ENCODE assay signal across 21 mouse cellular contexts in genomic region chr16:12303420-12303819, GRCm38 (mm10).
DNase-seq lines count a peak whose midpoint lies in the region; ATAC-seq and TF ChIP-seq lines count a peak whose summit lies in the region.
"Had no signal": no experiment of that assay in that cellular context is flagged by ENCODE, and none has a peak within 500 bp of the region (broad histone marks: within the 10 kb centered on the region; RNA-seq: fewer than 3 reads in every experiment).

No protein-coding gene starts in this region.

- H3K79me2 ChIP-seq in MEL (ENCODE audit: control insufficient read depth, insufficient read depth, low read length, poor library complexity): no peaks in the 10 kb centered on the region

- H3K27ac ChIP-seq in liver, embryonic 13.5 days: no peak overlapping the region
- H3K27ac ChIP-seq in liver, embryonic 11.5 days (ENCODE audit: low read depth, low read length): no peak overlapping the region
- no peak overlapping the region for H3K27ac ChIP-seq in MEL (ENCODE audit: control insufficient read depth, low read depth, low read length)
- H3K27ac ChIP-seq: embryonic facial prominence, embryonic 10.5 days; embryonic facial prominence, embryonic 12.5 days; forebrain, embryonic 13.5 days; forebrain, embryonic 15.5 days had no signal

- no peaks in the 10 kb centered on the region for H3K9me3 ChIP-seq in liver, embryonic 13.5 days (replicated peaks)
- no peaks in the 10 kb centered on the region for H3K9me3 ChIP-seq in liver, embryonic 11.5 days (ENCODE audit: control insufficient read depth, low read length)
- no peaks in the 10 kb centered on the region for H3K9me3 ChIP-seq in MEL (replicated peaks; ENCODE audit: insufficient read depth, low read length)
- H3K9me3 ChIP-seq: embryonic facial prominence, embryonic 10.5 days; embryonic facial prominence, embryonic 12.5 days; forebrain, embryonic 13.5 days; forebrain, embryonic 15.5 days had no signal

- no peak for TF ChIP-seq CTCF in MEL (IDR thresholded peaks at IDR 0.05 in 2 of 3, conservative IDR thresholded peaks at IDR 0.05 in 1 of 3; ENCODE audit: control insufficient read depth in 1 of 3, insufficient read depth in 1 of 3, low read depth in 2 of 3, low read length in 3 of 3, poor library complexity in 1 of 3, severe bottlenecking in 1 of 3)

- no peak for DNase-seq in liver, embryonic 13.5 days
- no peak for DNase-seq in liver, embryonic 11.5 days (ENCODE audit: low spot score)
- peak; percentile 13 for DNase-seq in MEL (ENCODE audit: low read depth, low spot score)
- DNase-seq in left cerebral cortex, postnatal 25 days (ENCODE audit: low spot score in 2 of 2): no peak
- DNase-seq: adrenal gland, adult 8-10 months; adrenal gland, postnatal 14 days; adrenal gland, postnatal 36 days; cerebellum, adult 11-12 months; cerebellum, adult 2 months; cerebellum, adult 9-10 months; cerebellum, postnatal 10 days; cerebellum, postnatal 25 days; forebrain, postnatal 0 days had no signal

- no peak overlapping the region for H3K9ac ChIP-seq in liver, embryonic 13.5 days
- no peak overlapping the region for H3K9ac ChIP-seq in liver, embryonic 11.5 days (ENCODE audit: low read depth, low read length)
- no peak overlapping the region for H3K9ac ChIP-seq in MEL (ENCODE audit: control insufficient read depth, low read depth, low read length, poor library complexity, severe bottlenecking)
- H3K9ac ChIP-seq: embryonic facial prominence, embryonic 12.5 days; forebrain, embryonic 13.5 days; forebrain, embryonic 15.5 days; forebrain, postnatal 0 days had no signal

- ATAC-seq in liver, embryonic 13.5 days (ENCODE audit: low read depth): peak; percentile 48; the same call in 1 of the 2 replicates
- ATAC-seq in liver, embryonic 11.5 days (replicated peaks; ENCODE audit: low FRiP score): no peak
- ATAC-seq in megakaryocyte-erythroid progenitor cell, adult 5-6 weeks (replicated peaks; ENCODE audit: low FRiP score, low TSS enrichment, poor library complexity, severe bottlenecking): 0 out of 2 replicates have a peak, but pooled peaks have one; percentile 15
- ATAC-seq in frontal cortex, adult (ENCODE audit: low TSS enrichment): no peak
- ATAC-seq: activated CD4-positive, CD25-positive, alpha-beta regulatory T cell, adult 4 months; forebrain, embryonic 13.5 days; forebrain, embryonic 15.5 days; forebrain, postnatal 0 days; Patski had no signal

- peaks cover 21% of the 10 kb centered on the region for H3K4me1 ChIP-seq in liver, embryonic 13.5 days (replicated peaks)
- H3K4me1 ChIP-seq in liver, embryonic 11.5 days (replicated peaks; ENCODE audit: control insufficient read depth, insufficient read depth, low read length): peaks cover 3% of the 10 kb centered on the region; the same call in 1 of the 2 replicates
- H3K4me1 ChIP-seq in MEL (ENCODE audit: control insufficient read depth in 1 of 2, insufficient read depth in 2 of 2, low read length in 2 of 2): peaks cover 5 to 6% of the 10 kb centered on the region in 2 experiments; a peak in 2 of 4 replicates
- H3K4me1 ChIP-seq: embryonic facial prominence, embryonic 10.5 days; embryonic facial prominence, embryonic 12.5 days; forebrain, embryonic 13.5 days; forebrain, embryonic 15.5 days had no signal

- H3K4me3 ChIP-seq in liver, embryonic 13.5 days (replicated peaks): no peak overlapping the region
- H3K4me3 ChIP-seq in liver, embryonic 11.5 days (ENCODE audit: low read depth, low read length): no peak overlapping the region
- H3K4me3 ChIP-seq in MEL (ENCODE audit: control insufficient read depth in 1 of 2, insufficient read depth in 1 of 2, low read depth in 2 of 2, low read length in 2 of 2): no peak overlapping the region
- H3K4me3 ChIP-seq: embryonic facial prominence, embryonic 10.5 days; embryonic facial prominence, embryonic 12.5 days; forebrain, embryonic 13.5 days; forebrain, embryonic 15.5 days had no signal

- intact Hi-C loops in left cerebral cortex, postnatal 25 days (cut with DNase I): no loop called here

- H3K27me3 ChIP-seq in liver, embryonic 13.5 days: no peaks in the 10 kb centered on the region
- H3K27me3 ChIP-seq in liver, embryonic 11.5 days (replicated peaks; ENCODE audit: control insufficient read depth, insufficient read depth, low read length): no peaks in the 10 kb centered on the region
- H3K27me3 ChIP-seq in MEL (ENCODE audit: control insufficient read depth in 1 of 2, insufficient read depth in 2 of 2, low read length in 2 of 2): no peaks in the 10 kb centered on the region
- H3K27me3 ChIP-seq: embryonic facial prominence, embryonic 12.5 days; forebrain, embryonic 13.5 days; forebrain, embryonic 15.5 days had no signal

- TF ChIP-seq RAD21 in MEL (IDR thresholded peaks at IDR 0.05; ENCODE audit: low read depth, low read length): no peak

- TF ChIP-seq EP300 in MEL (IDR thresholded peaks at IDR 0.05; ENCODE audit: low read depth in 1 of 2, low read length in 2 of 2): peak; percentile 26 to 58; a peak in 3 of 4 replicates

- no peak overlapping the region for H3K4me2 ChIP-seq in liver, embryonic 13.5 days
- H3K4me2 ChIP-seq in liver, embryonic 11.5 days: no peak overlapping the region
- H3K4me2 ChIP-seq: embryonic facial prominence, embryonic 12.5 days; forebrain, embryonic 13.5 days; forebrain, embryonic 15.5 days had no signal

- H3K36me3 ChIP-seq in liver, embryonic 13.5 days: no peaks in the 10 kb centered on the region
- H3K36me3 ChIP-seq in liver, embryonic 11.5 days (ENCODE audit: control insufficient read depth, insufficient read depth, low read length): no peaks in the 10 kb centered on the region
- peaks cover 0 to 5% of the 10 kb centered on the region in 2 experiments; a peak in 2 of 4 replicates for H3K36me3 ChIP-seq in MEL (ENCODE audit: control insufficient read depth in 1 of 2, insufficient read depth in 2 of 2, low read length in 2 of 2)
- H3K36me3 ChIP-seq: embryonic facial prominence, embryonic 10.5 days; embryonic facial prominence, embryonic 12.5 days; forebrain, embryonic 15.5 days had no signal

- TF ChIP-seq POLR2A in MEL (IDR thresholded peaks at IDR 0.05; ENCODE audit: control insufficient read depth in 1 of 2, insufficient read depth in 1 of 2, low read depth in 1 of 2, low read length in 2 of 2, poor library complexity in 1 of 2): no peak

TF ChIP-seq in MEL, 35 proteins besides CTCF, POLR2A, EP300 and RAD21:
- peak; percentile 74 for TF ChIP-seq TCF12 (IDR thresholded peaks at IDR 0.05; ENCODE audit: low read depth, low read length)
- TF ChIP-seq POLR2AphosphoS5 (IDR thresholded peaks at IDR 0.05; ENCODE audit: borderline replicate concordance, low read depth, low read length): no peak
- no peak for TF ChIP-seq KAT2A (conservative IDR thresholded peaks at IDR 0.05; ENCODE audit: low read depth, low read length)
- peak; percentile 40; the same call in 1 of the 2 replicates for TF ChIP-seq GATA1 (IDR thresholded peaks at IDR 0.05; ENCODE audit: low read depth, low read length)
- TF ChIP-seq ETS1 (IDR thresholded peaks at IDR 0.05; ENCODE audit: low read depth, low read length): peak; percentile 44
- TF ChIP-seq MXI1 (IDR thresholded peaks at IDR 0.05; ENCODE audit: low read depth, low read length): no peak
- peak; percentile 74 for TF ChIP-seq TAL1 (IDR thresholded peaks at IDR 0.05; ENCODE audit: low read length)

Comparison
In these comparisons a context has a peak if more than half of its experiments do, and no peak if none do; other contexts are left out.
1. ATAC-seq: peak in liver, embryonic 13.5 days (single experiment) and megakaryocyte-erythroid progenitor cell, adult 5-6 weeks (single experiment); none in liver, embryonic 11.5 days (single experiment) and frontal cortex, adult (single experiment).